Mouse (Mus musculus) megakaryocyte-erythroid progenitor cell, adult 5-6 weeks (primary cell): Measurements from ENCODE around the gene Krtap5-3. TPM values are rescaled to one million over a fixed set of nuclear protein-coding genes. Genes with fewer than 3 reads are reported as not detected.

Source experiments
- ATAC-seq: replicated peaks from 2 replicates; pipeline ENCODE4 v1.8.0; 2016; ENCODE audit warnings: mild to moderate bottlenecking, inconsistent platforms; ENCODE audit not compliant: severe bottlenecking, poor library complexity, low FRiP score, low TSS enrichment
- total RNA-seq, 2 experiments: library from RNA; stranded (forward) in 1 of 2; stranded (reverse) in 1 of 2; fragments of 200-1000, 215-1000 nt in 1 of 2; fragments of >200 nt in 1 of 2; fragmentation: Nextera tagmentation in 1 of 2; gene quantifications; 2 replicates each; pipeline ENCODE4 v1.2.3; 2014 to 2017

Gene Krtap5-3
- total RNA-seq, 2 experiments from 2014 or later: not detected

DNA sequence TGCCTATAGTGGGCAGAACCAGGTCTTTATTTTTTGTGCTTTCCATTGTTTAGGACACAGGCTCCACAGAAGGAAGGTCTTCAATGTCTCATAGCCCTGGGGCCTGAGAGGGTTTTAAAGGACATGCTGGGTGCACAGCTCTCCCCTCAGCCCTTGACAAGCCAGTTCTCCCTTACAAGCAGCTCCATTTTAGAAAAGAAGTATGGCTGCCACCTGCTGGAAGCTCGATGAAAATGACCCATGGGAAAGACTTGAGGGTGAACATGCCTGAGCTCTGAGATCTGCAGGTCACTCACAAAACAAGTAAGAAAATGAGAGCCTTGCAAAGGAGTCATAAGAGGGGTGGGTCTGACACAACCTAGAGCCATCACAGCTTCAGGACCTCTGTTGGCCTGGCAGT is 48.7 kb downstream of the Krtap5-3 start:
- ATAC-seq: peak; percentile 71

Other genes with a start within 250 kb of the Krtap5-3 start
- gene Mob2, start 140.3 kb upstream of the Krtap5-3 start, total RNA-seq (2014; fragmentation: Nextera tagmentation): 39.5 and 41.5 TPM in 2 replicates
- 36.2 and 37.3 TPM in 2 replicates for gene Mob2, start 140.3 kb upstream of the Krtap5-3 start, total RNA-seq (2017)
- 0.25 TPM in 1 of 2 replicates, not detected in the other for gene Dusp8, start 105.5 kb upstream of the Krtap5-3 start, total RNA-seq (2014; fragmentation: Nextera tagmentation)
- 0.04 and 1.1 TPM in 2 replicates for gene Dusp8, start 105.5 kb upstream of the Krtap5-3 start, total RNA-seq (2017)
- not detected in 2 replicates for gene Gm45618, start 80.6 kb upstream of the Krtap5-3 start, total RNA-seq (2014; fragmentation: Nextera tagmentation)
- not detected in 2 replicates for gene Gm45618, start 80.6 kb upstream of the Krtap5-3 start, total RNA-seq (2017)
- gene Gm39115, start 65.3 kb upstream of the Krtap5-3 start, total RNA-seq (2014; fragmentation: Nextera tagmentation): not detected in 2 replicates
- gene Gm39115, start 65.3 kb upstream of the Krtap5-3 start, total RNA-seq (2017): not detected in 2 replicates
- gene Gm45337, start 56.8 kb upstream of the Krtap5-3 start, total RNA-seq (2014; fragmentation: Nextera tagmentation): not detected in 2 replicates
- gene Gm45337, start 56.8 kb upstream of the Krtap5-3 start, total RNA-seq (2017): not detected in 2 replicates
- gene Gm29735, start 44.3 kb upstream of the Krtap5-3 start, total RNA-seq (2014; fragmentation: Nextera tagmentation): not detected in 2 replicates
- gene Gm29735, start 44.3 kb upstream of the Krtap5-3 start, total RNA-seq (2017): not detected in 2 replicates
- not detected in 2 replicates for gene Gm4553, start 35.6 kb upstream of the Krtap5-3 start, total RNA-seq (2014; fragmentation: Nextera tagmentation)
- gene Gm4553, start 35.6 kb upstream of the Krtap5-3 start, total RNA-seq (2017): not detected in 2 replicates
- not detected in 2 replicates for gene Krtap5-2, start 25.4 kb upstream of the Krtap5-3 start, total RNA-seq (2014; fragmentation: Nextera tagmentation)
- not detected in 2 replicates for gene Krtap5-2, start 25.4 kb upstream of the Krtap5-3 start, total RNA-seq (2017)
- not detected in 2 replicates for gene Gm10153, start 11.0 kb upstream of the Krtap5-3 start, total RNA-seq (2014; fragmentation: Nextera tagmentation)
- gene Gm10153, start 11.0 kb upstream of the Krtap5-3 start, total RNA-seq (2017): not detected in 2 replicates
- gene Gm7579, start 10.5 kb downstream of the Krtap5-3 start, total RNA-seq (2014; fragmentation: Nextera tagmentation): not detected in 2 replicates
- not detected in 2 replicates for gene Gm7579, start 10.5 kb downstream of the Krtap5-3 start, total RNA-seq (2017)
- gene Krtap5-5, start 28.6 kb downstream of the Krtap5-3 start, total RNA-seq (2014; fragmentation: Nextera tagmentation): not detected in 2 replicates
- not detected in 2 replicates for gene Krtap5-5, start 28.6 kb downstream of the Krtap5-3 start, total RNA-seq (2017)
- not detected in 2 replicates for gene Gm40460, start 39.7 kb downstream of the Krtap5-3 start, total RNA-seq (2014; fragmentation: Nextera tagmentation)
- not detected in 2 replicates for gene Gm40460, start 39.7 kb downstream of the Krtap5-3 start, total RNA-seq (2017)
- gene Gm2431, start 57.0 kb downstream of the Krtap5-3 start, total RNA-seq (2014; fragmentation: Nextera tagmentation): not detected in 2 replicates
- not detected in 2 replicates for gene Gm2431, start 57.0 kb downstream of the Krtap5-3 start, total RNA-seq (2017)
- gene Gm4559, start 73.0 kb downstream of the Krtap5-3 start, total RNA-seq (2014; fragmentation: Nextera tagmentation): not detected in 2 replicates
- gene Gm4559, start 73.0 kb downstream of the Krtap5-3 start, total RNA-seq (2017): not detected in 2 replicates
- not detected in 2 replicates for gene Krtap5-1, start 95.8 kb downstream of the Krtap5-3 start, total RNA-seq (2014; fragmentation: Nextera tagmentation)
- gene Krtap5-1, start 95.8 kb downstream of the Krtap5-3 start, total RNA-seq (2017): not detected in 2 replicates
- not detected in 2 replicates for gene Krtap5-4, start 102.2 kb downstream of the Krtap5-3 start, total RNA-seq (2014; fragmentation: Nextera tagmentation)
- not detected in 2 replicates for gene Krtap5-4, start 102.2 kb downstream of the Krtap5-3 start, total RNA-seq (2017)
- 2.3 TPM in 1 of 2 replicates, not detected in the other for gene Ifitm10, start 172.4 kb downstream of the Krtap5-3 start, total RNA-seq (2014; fragmentation: Nextera tagmentation)
- not detected in 2 replicates for gene Ifitm10, start 172.4 kb downstream of the Krtap5-3 start, total RNA-seq (2017)
- not detected in 2 replicates for gene Gm49369, start 181.3 kb downstream of the Krtap5-3 start, total RNA-seq (2014; fragmentation: Nextera tagmentation)
- gene Gm49369, start 181.3 kb downstream of the Krtap5-3 start, total RNA-seq (2017): 32.8 TPM in 1 of 2 replicates, not detected in the other
- 129 and 174 TPM in 2 replicates for gene Ctsd, start 186.7 kb downstream of the Krtap5-3 start, total RNA-seq (2014; fragmentation: Nextera tagmentation)
- gene Ctsd, start 186.7 kb downstream of the Krtap5-3 start, total RNA-seq (2017): 136 and 174 TPM in 2 replicates
- 2.0 TPM in 1 of 2 replicates, not detected in the other for gene Syt8, start 233.5 kb downstream of the Krtap5-3 start, total RNA-seq (2014; fragmentation: Nextera tagmentation)
- gene Syt8, start 233.5 kb downstream of the Krtap5-3 start, total RNA-seq (2017): not detected in 2 replicates
- not detected in 2 replicates for gene Tnni2, start 240.4 kb downstream of the Krtap5-3 start, total RNA-seq (2014; fragmentation: Nextera tagmentation)
- gene Tnni2, start 240.4 kb downstream of the Krtap5-3 start, total RNA-seq (2017): 0.99 and 18.9 TPM in 2 replicates